Mouse (Mus musculus) cortical plate, adult 2 months (tissue): ENCODE data around the gene Tnfaip2. TPM values are rescaled to one million over a fixed set of nuclear protein-coding genes. Genes with fewer than 3 reads are reported as not detected.

Experiments
- H3K27ac ChIP-seq: fragments of 200-500 bp; 2 replicates; pipeline ENCODE4 v1.5.1; 2012; ENCODE audit warnings: low read length, control low read depth, inconsistent platforms; ENCODE audit not compliant: insufficient read depth
- H3K4me1 ChIP-seq: fragments of 200-500 bp; 2 replicates; pipeline ENCODE4 v1.6.1; 2011; ENCODE audit warnings: low read length; ENCODE audit not compliant: control insufficient read depth, insufficient read depth
- H3K4me3 ChIP-seq: fragments of 200-500 bp; 2 replicates; pipeline ENCODE4 v1.5.1; 2011; ENCODE audit warnings: mild to moderate bottlenecking, low read length, control low read depth; ENCODE audit not compliant: insufficient read depth
- CTCF ChIP-seq: fragments of 200-500 bp; IDR thresholded peaks from 2 replicates; pipeline ENCODE4 v1.5.1; 2011; ENCODE audit warnings: mild to moderate bottlenecking, control low read depth, low read length; ENCODE audit not compliant: insufficient read depth; ENCODE audit errors: extremely low read depth
- POLR2A ChIP-seq: fragments of 200-500 bp; IDR thresholded peaks from 2 replicates; pipeline ENCODE4 v1.6.1; 2011; ENCODE audit warnings: mild to moderate bottlenecking, low read length, control low read depth; ENCODE audit not compliant: insufficient read depth; ENCODE audit errors: extremely low read depth
- polyA plus RNA-seq: library from polyadenylated mRNA; depleted of rRNA; stranded (reverse); fragments of >200 nt; gene quantifications from 2 replicates; pipeline ENCODE4 v1.2.3, GENCODE M21; 2012

Gene Tnfaip2
- polyA plus RNA-seq, 1 experiment, result 0.79 TPM

GRCm38 (mm10) chr12:111472886-111473285 is 30.6 kb downstream of the Tnfaip2 start:
- Histone ChIP-seq H3K4me3 (no peak overlapping the region), H3K4me1 (peaks cover 3% of the 10 kb centered on the region; the same call in 1 of the 2 replicates), H3K27ac (no peak overlapping the region)
- no peak for TF ChIP-seq CTCF
- TF ChIP-seq POLR2A, result no peak

GRCm38 (mm10) chr12:111474384-111474783 is 32.1 kb downstream of the Tnfaip2 start:
- Histone ChIP-seq H3K4me3 (no peak overlapping the region), H3K4me1 (peaks cover 3% of the 10 kb centered on the region; the same call in 1 of the 2 replicates), H3K27ac (no peak overlapping the region)
- TF ChIP-seq CTCF (no peak), POLR2A (no peak)

GRCm38 (mm10) chr12:111474893-111475643 is 32.8 kb downstream of the Tnfaip2 start:
- H3K4me1 ChIP-seq, result peaks cover 3% of the 10 kb centered on the region; the same call in 1 of the 2 replicates
- H3K4me3 ChIP-seq, result no peak overlapping the region
- TF ChIP-seq CTCF, result no peak
- no peak for TF ChIP-seq POLR2A
- no peak overlapping the region for H3K27ac ChIP-seq

- no peak for TF ChIP-seq CTCF
- TF ChIP-seq POLR2A, result no peak
- peaks cover 3% of the 10 kb centered on the region; the same call in 1 of the 2 replicates for H3K4me1 ChIP-seq
- no peak overlapping the region for H3K4me3 ChIP-seq
- H3K27ac ChIP-seq, result no peak overlapping the region
Measured at GRCm38 (mm10) chr12:111478924-111479323, 36.7 kb downstream of the Tnfaip2 start.

GRCm38 (mm10) chr12:111479917-111480316 is 37.6 kb downstream of the Tnfaip2 start:
- no peaks in the 10 kb centered on the region; the same call in 1 of the 2 replicates for H3K4me1 ChIP-seq
- H3K27ac ChIP-seq, result no peak overlapping the region
- no peak overlapping the region for H3K4me3 ChIP-seq
- TF ChIP-seq CTCF (peak; percentile 36; the same call in 1 of the 2 replicates), POLR2A (no peak)

- Histone ChIP-seq H3K27ac (no peak overlapping the region), H3K4me1 (no peaks in the 10 kb centered on the region), H3K4me3 (peak overlapping the region; percentile 19; the same call in 1 of the 2 replicates)
- TF ChIP-seq CTCF (no peak), POLR2A (no peak)
Measured at GRCm38 (mm10) chr12:111485046-111485651, 42.9 kb downstream of the Tnfaip2 start.

- TF ChIP-seq POLR2A (no peak), CTCF (no peak)
- H3K4me1 ChIP-seq, result no peaks in the 10 kb centered on the region
- peak within 1 kb of the TSS; percentile 19 for H3K4me3 ChIP-seq
- H3K27ac ChIP-seq, result no peak within 1 kb of the TSS
Measured at GRCm38 (mm10) chr12:111485652-111486306, 43.5 kb downstream of the Tnfaip2 start, which contains the start of gene Gm266. Gene Gm266, minus strand, starts transcription at chr12:111485823.

GRCm38 (mm10) chr12:111486455-111486854 is 44.2 kb downstream of the Tnfaip2 start:
- no peak overlapping the region for H3K4me3 ChIP-seq
- TF ChIP-seq POLR2A, result no peak
- TF ChIP-seq CTCF, result no peak
- H3K4me1 ChIP-seq, result no peaks in the 10 kb centered on the region
- H3K27ac ChIP-seq, result no peak overlapping the region

- no peak overlapping the region for H3K4me3 ChIP-seq
- H3K4me1 ChIP-seq, result no peaks in the 10 kb centered on the region
- no peak overlapping the region for H3K27ac ChIP-seq
- TF ChIP-seq POLR2A (no peak), CTCF (no peak)
Measured at GRCm38 (mm10) chr12:111489261-111489865, 47.1 kb downstream of the Tnfaip2 start.

GRCm38 (mm10) chr12:111494931-111495330 is 52.7 kb downstream of the Tnfaip2 start:
- Histone ChIP-seq H3K27ac (no peak overlapping the region), H3K4me3 (no peak overlapping the region), H3K4me1 (no peaks in the 10 kb centered on the region; the same call in 1 of the 2 replicates)
- TF ChIP-seq POLR2A (no peak), CTCF (no peak)
